ENCODE assay signal across 12 mouse cellular contexts in genomic region chr9:118940591-118941207, GRCm38 (mm10). TPM values are rescaled to one million over a fixed set of nuclear protein-coding genes. Genes with fewer than 3 reads are reported as not detected.
DNase-seq lines count a peak whose midpoint lies in the region; ATAC-seq and TF ChIP-seq lines count a peak whose summit lies in the region.
"Had no signal": no experiment of that assay in that cellular context is flagged by ENCODE, and none has a peak within 500 bp of the region (broad histone marks: within the 10 kb centered on the region; RNA-seq: fewer than 3 reads in every experiment).

No protein-coding gene starts in this region.

- H3K27ac ChIP-seq in heart, embryonic 13.5 days (replicated peaks), result peak overlapping the region; percentile 15; the same call in 1 of the 2 replicates
- H3K27ac ChIP-seq in layer of hippocampus, adult 2 months, result peak overlapping the region; percentile 64
- peak overlapping the region; percentile 57 for H3K27ac ChIP-seq in intestine, embryonic 15.5 days

- no peak overlapping the region for H3K4me2 ChIP-seq in heart, embryonic 13.5 days
- H3K4me2 ChIP-seq in intestine, embryonic 15.5 days (replicated peaks), result no peak overlapping the region; the same call in 1 of the 2 replicates

- no peak for ATAC-seq in heart, embryonic 13.5 days (ENCODE audit: extremely low read depth, insufficient number of reproducible peaks, low FRiP score, low TSS enrichment)
- peak; percentile 47 for ATAC-seq in intestine, embryonic 15.5 days
- ATAC-seq: activated CD4-positive, CD25-positive, alpha-beta regulatory T cell, adult 4 months had no signal

- no peaks in the 10 kb centered on the region for H3K27me3 ChIP-seq in heart, embryonic 13.5 days (replicated peaks)
- H3K27me3 ChIP-seq in intestine, embryonic 15.5 days (replicated peaks), result no peaks in the 10 kb centered on the region

- intact Hi-C loops in heart, postnatal 25 days (cut with DNase I), result no loop called here

- H3K9me3 ChIP-seq in heart, embryonic 13.5 days, result no peaks in the 10 kb centered on the region
- no peaks in the 10 kb centered on the region for H3K9me3 ChIP-seq in intestine, embryonic 15.5 days

- no peak overlapping the region for H3K4me3 ChIP-seq in heart, embryonic 13.5 days
- H3K4me3 ChIP-seq in layer of hippocampus, adult 2 months, result no peak overlapping the region
- no peak overlapping the region for H3K4me3 ChIP-seq in intestine, embryonic 15.5 days (replicated peaks)

- 69% methylated on average over 12 of the region's 12 CpGs for WGBS in heart, embryonic 13.5 days
- 73% methylated on average over 12 of the region's 12 CpGs for WGBS in intestine, embryonic 15.5 days

- peaks cover 5% of the 10 kb centered on the region; the same call in 1 of the 2 replicates for H3K36me3 ChIP-seq in heart, embryonic 13.5 days
- H3K36me3 ChIP-seq in intestine, embryonic 15.5 days, result no peaks in the 10 kb centered on the region; the same call in 1 of the 2 replicates
- H3K36me3 ChIP-seq: G1E had no signal

- TF ChIP-seq CTCF in layer of hippocampus, adult 2 months (conservative IDR thresholded peaks at IDR 0.05), result no peak

- no peak overlapping the region for H3K9ac ChIP-seq in heart, embryonic 13.5 days
- no peak overlapping the region for H3K9ac ChIP-seq in intestine, embryonic 15.5 days

- no peak for DNase-seq in heart, postnatal 25 days (ENCODE audit: low spot score)
- no peak for DNase-seq in layer of hippocampus, adult 2 months (ENCODE audit: low spot score in 2 of 2)
- no peak for DNase-seq in layer of hippocampus, postnatal 25 days (ENCODE audit: extremely low spot score in 1 of 2, low spot score in 1 of 2)
- DNase-seq in adrenal gland, adult 8-10 months, result peak; percentile 35
- DNase-seq in MN1 (ENCODE audit: low spot score), result no peak
- DNase-seq in right cerebral cortex, postnatal 36 days (ENCODE audit: low spot score in 2 of 2), result no peak
- DNase-seq: lung, postnatal 36 days; midbrain, embryonic 14.5 days had no signal

- peaks cover 65% of the 10 kb centered on the region for H3K4me1 ChIP-seq in heart, embryonic 13.5 days
- peaks cover 32% of the 10 kb centered on the region; the same call in 1 of the 2 replicates for H3K4me1 ChIP-seq in intestine, embryonic 15.5 days (replicated peaks)

RNA-seq across cellular contexts. Expression of gene Ctdspl, which starts 14.4 kb away (rescaled TPM):
- polyA plus RNA-seq in heart, embryonic 13.5 days (2015; fragmentation: Nextera tagmentation; extraction: Ambion mirVana), result 6.8 and 8.2 TPM in 2 replicates
- total RNA-seq in heart, postnatal 25 days (2021), result 10 to 100 TPM; 10.1 to 12.7 TPM
- total RNA-seq in layer of hippocampus, adult 2 months (2021), result 10 to 100 TPM; 23.9 to 28.0 TPM
- 10 to 100 TPM; 23.7 to 24.4 TPM for total RNA-seq in layer of hippocampus, postnatal 25 days (2021)
- total RNA-seq in adrenal gland, adult 8-10 months (2022), result 10 to 100 TPM; 22.0 to 35.1 (median 28.0) TPM
- 16.9 and 18.4 TPM in 2 replicates for polyA plus RNA-seq in intestine, embryonic 15.5 days (2015; fragmentation: Nextera tagmentation; extraction: Ambion mirVana)
- polyA plus RNA-seq: G1E had no signal
